Mouse (Mus musculus): ENCODE data around the gene Ddah2.

DNA sequence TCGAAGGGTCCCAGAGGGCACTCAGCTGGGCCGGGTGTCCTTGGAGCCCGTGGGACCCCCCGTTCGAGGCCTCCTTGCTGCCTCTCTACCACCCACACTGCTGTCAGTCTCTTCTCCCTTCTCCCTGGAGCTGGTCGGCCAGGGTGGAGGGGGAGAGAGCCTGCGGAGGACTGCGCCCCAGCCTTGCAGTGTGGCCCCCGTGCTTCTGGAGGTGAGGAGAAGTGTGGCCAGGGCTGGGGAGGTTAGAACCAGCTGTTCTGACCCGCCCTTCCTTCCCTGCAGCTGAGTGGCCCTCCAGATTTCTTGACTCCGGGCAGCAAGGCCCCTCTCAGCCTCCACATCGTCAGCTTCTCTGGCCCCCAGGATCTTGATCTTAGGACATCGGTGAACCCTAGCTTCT, 34.6 kb upstream of the Ddah2 start:
- TF ChIP-seq EP300 (IDR thresholded peaks at IDR 0.05; ENCODE audit: low read depth) (no peak), CTCF (IDR thresholded peaks at IDR 0.05; ENCODE audit: low read depth) (no peak)

Measured in heart, postnatal 0 days (tissue).